Mouse (Mus musculus) natural killer cell, adult 2 months (primary cell): ENCODE data around the gene Ate1.
"Not testable (repeated sequence)": the region's sequence is repeated elsewhere in the genome, so short reads cannot be mapped to it uniquely, and the experiment has no call there.

Experiments
- DNase-seq, 2 experiments: peaks; one replicate each; pipeline ENCODE4 v3.0.0; 2022; ENCODE audit warnings: low spot score in 2 of 2

Gene Ate1

GRCm38 (mm10) chr7:130407622-130408021, 112.5 kb downstream of the Ate1 start:
- DNase-seq = no peak

- DNase-seq = no peak
Observed at GRCm38 (mm10) chr7:130403346-130403745, 116.8 kb downstream of the Ate1 start.

GRCm38 (mm10) chr7:130394697-130395096, 125.5 kb downstream of the Ate1 start:
- no peak for DNase-seq

- not testable (repeated sequence) for DNase-seq
Observed at GRCm38 (mm10) chr7:130390060-130390459, 130.1 kb downstream of the Ate1 start.

GRCm38 (mm10) chr7:130386308-130386707, 133.9 kb downstream of the Ate1 start:
- DNase-seq = no peak

- DNase-seq = no peak
Observed at GRCm38 (mm10) chr7:130385732-130386294, 134.4 kb downstream of the Ate1 start.

GRCm38 (mm10) chr7:130382126-130382525, 138.0 kb downstream of the Ate1 start:
- DNase-seq = no peak

GRCm38 (mm10) chr7:130381387-130381951, 138.7 kb downstream of the Ate1 start:
- no peak for DNase-seq

- no peak for DNase-seq
Observed at GRCm38 (mm10) chr7:130380769-130381355, 139.3 kb downstream of the Ate1 start.

GRCm38 (mm10) chr7:130380367-130380766, 139.8 kb downstream of the Ate1 start:
- no peak for DNase-seq

- no peak for DNase-seq
Observed at GRCm38 (mm10) chr7:130379886-130380285, 140.3 kb downstream of the Ate1 start.

- DNase-seq = no peak
Observed at GRCm38 (mm10) chr7:130378308-130378707, 141.9 kb downstream of the Ate1 start.

- DNase-seq = no peak
Observed at GRCm38 (mm10) chr7:130374311-130374710, 145.9 kb downstream of the Ate1 start.

GRCm38 (mm10) chr7:130368827-130369641, 151.1 kb downstream of the Ate1 start:
- no peak for DNase-seq

GRCm38 (mm10) chr7:130368036-130368826, 151.9 kb downstream of the Ate1 start:
- no peak for DNase-seq

GRCm38 (mm10) chr7:130367222-130368035, 152.7 kb downstream of the Ate1 start:
- DNase-seq = no peak

- DNase-seq = no peak
Observed at GRCm38 (mm10) chr7:130365711-130366110, 154.5 kb downstream of the Ate1 start.
